Mouse (Mus musculus) layer of hippocampus, adult 9-11 months (tissue): Measurements from ENCODE around the gene Galm.
"Not testable (repeated sequence)": the region's sequence is repeated elsewhere in the genome, so short reads cannot be mapped to it uniquely, and the experiment has no call there.

Experiments used
- DNase-seq: peaks from one replicate; pipeline ENCODE4 v3.0.0; 2022

Gene Galm

DNA sequence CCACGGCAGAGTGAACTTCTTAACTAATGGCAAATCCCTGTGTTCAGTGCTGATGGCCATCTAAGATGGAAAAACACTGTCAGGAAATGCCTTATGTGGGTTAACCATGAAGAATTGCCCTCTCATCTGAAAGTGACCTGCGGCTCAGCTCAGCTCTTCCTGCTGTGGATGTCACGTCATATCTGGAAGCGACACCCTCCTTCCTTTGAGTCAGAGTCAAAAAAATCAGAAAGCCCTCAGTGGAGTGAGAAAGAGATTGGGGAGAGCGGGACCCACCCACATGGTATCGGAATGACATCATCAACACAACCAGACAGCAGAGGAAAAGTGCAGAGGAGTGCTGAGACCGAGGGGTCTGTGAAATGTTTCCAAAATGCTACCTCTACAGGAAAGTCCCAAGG lies 40.6 kb downstream of the Galm start:
- DNase-seq = peak; percentile 45

DNA sequence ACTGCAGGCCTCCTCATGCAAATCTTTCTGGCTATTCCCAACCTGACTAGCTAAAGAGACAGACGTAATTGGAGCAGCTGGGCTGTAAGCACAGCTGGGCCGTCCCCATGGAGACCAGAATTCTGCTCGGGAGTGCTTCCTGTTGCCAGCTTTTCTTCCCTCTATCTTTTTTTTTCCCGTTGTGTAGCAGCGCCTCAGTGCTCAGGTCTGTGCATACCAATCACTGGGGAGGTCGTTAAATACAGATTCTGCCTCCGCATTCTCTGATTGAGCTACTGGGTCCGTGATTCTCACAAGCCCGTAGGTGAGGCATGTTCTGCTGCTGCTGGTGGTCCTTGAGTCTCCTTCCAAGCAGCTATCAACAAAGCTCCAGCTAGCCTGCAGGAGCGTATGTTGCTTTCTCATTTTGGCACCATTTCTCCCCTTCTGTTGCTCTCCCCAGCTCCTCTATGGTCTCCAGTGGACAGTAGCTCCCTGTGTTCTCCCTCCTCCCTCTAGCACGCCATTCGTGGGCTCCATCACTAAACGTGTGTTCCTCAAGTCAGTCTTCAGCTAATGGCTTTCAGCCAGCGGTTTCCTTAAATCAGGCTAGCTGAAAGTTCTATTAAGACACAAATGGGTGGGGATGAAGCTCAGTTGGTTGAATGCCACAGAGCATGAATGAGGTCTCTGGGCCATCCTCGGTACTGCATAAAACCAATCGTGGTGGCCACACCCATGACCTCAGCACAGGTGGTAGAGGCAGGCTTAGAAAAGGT lies 41.3 kb downstream of the Galm start:
- peak; percentile 79 for DNase-seq

DNA sequence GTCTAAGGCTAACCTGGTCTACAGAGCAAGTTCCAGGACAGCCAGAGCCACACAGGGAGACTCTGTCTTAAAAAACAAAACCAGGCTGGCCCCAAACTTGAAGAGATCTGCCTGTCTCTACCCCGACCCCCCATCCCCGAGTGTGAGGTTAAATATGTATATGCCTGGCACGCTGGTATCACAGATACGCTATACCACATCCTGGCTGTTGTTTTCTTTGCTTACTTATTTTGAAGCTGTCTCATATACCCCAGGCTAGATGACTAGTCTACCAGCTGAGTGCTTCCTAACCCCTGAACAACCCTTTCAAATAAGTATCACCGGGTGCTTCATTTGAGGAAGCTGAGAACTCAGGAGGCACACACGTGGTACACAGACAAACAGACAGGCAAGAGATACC lies 42.5 kb downstream of the Galm start:
- no peak for DNase-seq

DNA sequence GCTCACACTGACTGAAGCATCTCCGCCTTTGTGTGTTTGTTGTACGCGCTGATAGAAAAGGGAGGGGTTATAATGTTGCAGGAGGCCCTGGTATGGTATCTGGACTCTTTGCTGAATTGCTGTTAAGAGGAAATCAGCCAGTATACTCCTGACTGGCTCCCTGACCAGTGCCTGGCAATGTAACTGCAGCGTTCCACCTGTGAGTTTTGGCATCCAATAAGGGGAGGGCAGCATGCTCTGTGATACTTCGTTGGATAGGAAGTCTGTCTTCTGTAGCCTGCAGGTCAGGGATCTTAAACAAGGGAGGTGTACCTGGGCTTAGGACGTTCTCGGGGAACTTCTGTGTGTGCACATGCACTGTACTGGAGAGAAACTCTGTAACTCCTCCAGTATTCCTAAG lies 43.7 kb downstream of the Galm start:
- no peak for DNase-seq

DNA sequence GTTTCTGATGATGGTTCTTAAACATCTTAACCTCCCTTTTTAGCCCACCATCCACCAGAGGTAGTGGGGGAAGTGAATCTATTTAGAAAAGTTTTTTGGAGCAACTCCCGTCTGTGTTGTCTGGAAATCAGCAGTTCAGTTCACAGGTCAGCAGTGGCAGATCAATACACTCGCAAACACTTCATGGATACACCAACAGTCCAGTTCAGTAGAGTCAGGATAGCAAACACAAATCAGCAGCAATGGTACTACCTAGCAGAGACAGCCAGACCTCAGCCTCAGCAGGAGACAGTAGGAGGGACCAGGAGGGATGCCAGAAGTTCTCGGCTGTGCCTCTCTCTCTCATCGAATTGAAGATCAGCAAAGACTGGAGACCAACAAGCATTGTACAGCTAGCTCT lies 44.7 kb downstream of the Galm start:
- no peak for DNase-seq

DNA sequence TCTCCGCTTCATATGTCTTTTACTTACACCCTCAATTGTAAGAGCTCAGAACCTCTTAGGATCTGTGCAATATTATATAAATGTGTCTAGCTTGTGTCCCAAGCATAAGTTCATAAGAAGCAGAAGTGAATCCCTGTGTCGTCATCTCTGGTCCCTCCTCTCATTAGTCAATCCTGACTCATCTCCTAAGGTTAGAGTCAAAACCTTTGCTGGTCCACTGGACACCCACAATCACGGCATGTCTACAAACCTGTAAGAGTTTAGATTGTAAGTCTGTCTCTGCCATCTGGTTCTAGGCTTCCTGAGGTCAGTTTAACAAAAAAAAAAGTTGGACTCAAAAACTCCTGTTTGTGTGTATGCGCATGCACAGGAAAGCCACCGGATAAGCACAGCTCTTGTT lies 45.5 kb downstream of the Galm start:
- no peak for DNase-seq

DNA sequence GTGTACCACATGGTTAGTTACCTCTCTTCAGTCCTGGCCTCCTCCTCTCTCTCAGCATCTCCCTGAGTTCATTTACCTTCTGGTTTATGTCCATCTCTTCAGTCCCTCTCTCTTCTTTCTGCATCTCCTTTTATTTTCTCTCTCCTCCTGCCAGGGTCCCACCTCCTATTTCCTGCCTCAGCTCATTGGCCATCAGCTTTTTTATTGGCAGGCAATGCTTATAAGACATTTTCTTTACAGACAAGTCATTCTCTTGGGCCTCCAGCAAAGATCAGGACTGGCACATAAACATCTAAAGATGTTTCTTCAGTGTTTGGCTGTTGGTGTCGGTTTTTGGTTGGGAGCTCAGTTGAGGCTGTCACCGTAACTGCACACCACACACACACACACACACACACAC lies 46.4 kb downstream of the Galm start:
- DNase-seq = no peak

DNA sequence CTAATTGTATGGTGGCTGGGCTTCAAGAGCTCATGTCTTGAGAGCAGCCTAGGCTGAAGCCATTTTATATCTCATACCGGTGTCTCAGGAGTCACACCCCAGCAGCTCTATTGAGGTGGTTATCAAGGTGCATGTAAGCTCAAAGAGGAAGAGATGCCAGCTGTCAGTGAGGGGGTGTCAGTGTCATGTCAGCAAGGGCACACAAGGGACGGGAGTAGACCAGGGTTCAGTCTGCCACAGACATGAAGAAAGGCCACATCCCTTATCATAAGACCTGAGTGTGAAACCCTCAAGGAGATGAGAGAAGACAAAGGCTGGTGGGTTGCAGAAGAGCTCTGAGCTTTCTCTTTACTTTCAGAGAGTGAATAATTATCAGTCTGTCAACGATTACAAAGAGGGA lies 46.9 kb downstream of the Galm start:
- no peak for DNase-seq

DNA sequence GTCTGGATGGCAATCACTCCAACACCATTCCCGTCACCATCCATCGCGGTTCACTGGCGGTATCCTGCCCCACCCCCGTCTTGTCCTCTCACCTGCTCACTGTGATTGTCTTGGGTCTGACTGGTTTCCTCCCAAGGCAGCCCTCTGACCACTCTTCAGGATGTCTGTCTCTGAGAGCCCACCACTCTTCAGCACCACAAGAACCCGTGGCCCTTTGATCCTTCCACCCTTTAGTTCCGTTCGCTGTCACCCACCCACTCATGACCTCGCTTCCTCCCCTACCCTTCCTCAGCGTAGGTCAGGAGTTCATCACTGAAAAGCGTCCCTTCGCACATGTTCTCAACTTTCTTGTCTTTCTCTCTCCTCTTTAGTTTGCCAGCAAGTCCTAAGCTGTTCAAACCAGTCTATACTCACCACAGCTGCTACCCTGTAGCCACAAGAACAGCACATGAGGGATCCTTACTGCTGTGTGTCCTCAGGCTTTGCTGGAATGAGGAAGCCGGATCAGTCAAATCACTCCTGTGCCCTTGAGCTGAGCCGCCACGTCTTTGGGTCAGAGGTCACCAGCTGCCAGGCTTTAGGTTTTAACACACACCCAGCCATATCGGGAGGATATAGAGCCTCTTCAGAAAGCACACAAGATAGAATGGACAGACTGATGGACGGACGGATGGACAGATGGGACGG lies 47.6 kb downstream of the Galm start:
- no peak for DNase-seq

DNA sequence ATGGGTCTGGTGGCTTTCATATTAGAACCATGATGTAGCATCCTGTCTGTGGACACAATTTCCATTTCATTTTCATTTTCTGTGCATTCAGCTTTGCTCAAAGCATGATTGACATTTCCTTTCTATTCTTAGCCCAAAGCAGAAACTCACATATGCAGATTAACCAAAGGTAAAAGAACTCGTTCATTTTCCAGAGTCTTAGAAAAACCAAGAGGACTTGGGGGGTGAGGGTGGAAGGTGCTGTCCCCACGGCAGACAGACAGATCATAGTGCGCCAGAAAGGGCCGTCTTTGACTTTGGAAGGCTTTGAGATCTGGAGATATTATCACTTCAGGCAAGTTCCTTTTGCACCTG lies 48.1 kb downstream of the Galm start:
- DNase-seq = no peak

DNA sequence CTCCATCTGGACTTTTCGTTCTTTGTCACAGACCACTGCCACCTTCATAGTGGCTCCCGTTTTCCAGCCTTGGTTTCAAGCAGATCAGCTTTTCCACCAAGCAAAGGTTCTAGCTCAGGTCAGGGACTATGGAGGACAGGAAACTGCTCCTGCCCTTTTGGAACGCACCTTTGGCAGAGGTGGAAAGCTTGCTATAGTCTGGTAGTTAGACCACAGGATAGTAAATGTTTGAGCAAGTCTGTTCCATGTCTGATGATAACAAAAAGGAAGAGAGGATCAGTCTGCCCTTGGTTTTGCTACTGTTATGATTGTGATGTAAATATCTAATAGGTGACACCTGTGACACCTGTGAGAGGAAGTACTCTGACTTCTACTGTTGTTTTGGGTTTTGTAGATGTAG lies 48.7 kb downstream of the Galm start:
- DNase-seq = no peak

DNA sequence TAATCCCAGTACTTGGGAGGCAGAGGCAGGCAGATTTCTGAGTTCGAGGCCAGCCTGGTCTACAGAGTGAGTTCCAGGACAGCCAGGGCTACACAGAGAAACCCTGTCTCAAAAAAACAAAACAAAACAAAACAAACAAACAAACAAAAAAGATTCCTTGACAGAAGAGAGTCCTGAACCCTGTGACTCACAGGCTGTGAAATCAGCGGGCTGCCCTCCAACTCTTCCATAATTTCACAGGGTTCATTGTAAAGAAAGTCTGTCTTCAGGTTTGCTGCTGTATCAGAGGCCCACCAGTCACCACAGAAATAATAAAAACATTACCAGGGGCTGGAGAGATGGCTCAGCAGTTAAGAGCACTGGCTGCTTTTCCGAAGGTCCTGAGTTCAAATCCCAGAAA lies 51.6 kb downstream of the Galm start:
- not testable (repeated sequence) for DNase-seq

DNA sequence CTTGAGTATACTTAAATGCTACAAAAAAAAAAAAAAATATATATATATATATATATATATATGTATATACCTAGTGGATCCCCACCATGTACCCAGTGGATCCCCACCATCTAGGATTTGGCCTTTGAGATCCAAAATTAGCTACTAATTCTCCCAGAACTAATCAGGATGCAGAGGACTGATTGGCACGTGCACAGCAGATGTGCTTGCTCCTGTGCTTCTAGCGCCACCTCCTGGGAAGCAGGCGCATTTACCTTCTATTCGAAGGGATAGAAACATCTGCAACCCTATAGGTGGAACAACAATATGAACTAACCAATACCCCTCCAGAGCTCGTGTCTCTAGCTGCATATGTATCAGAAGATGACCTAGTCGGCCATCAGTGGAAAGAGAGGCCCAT lies 52.7 kb downstream of the Galm start:
- peak; percentile 69 for DNase-seq

DNA sequence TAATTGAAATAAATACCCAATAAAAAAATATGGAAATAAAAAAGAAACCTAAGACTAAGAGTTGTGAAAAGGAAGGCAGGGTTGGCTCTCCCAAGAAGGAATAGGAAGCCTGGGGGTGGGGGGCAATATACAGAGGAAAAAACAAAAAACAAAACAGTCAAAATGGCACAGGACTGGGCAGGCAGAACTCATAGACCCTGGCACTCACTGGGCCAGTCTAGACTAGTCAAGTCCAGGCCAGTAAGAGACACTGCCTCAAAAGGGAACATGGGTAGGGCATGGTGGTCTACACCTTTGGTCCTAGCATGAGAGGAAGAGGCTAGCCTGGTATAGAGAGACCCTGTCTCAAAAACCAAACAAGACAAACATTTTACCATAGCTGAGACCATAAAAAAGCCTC lies 53.2 kb downstream of the Galm start:
- no peak for DNase-seq

DNA sequence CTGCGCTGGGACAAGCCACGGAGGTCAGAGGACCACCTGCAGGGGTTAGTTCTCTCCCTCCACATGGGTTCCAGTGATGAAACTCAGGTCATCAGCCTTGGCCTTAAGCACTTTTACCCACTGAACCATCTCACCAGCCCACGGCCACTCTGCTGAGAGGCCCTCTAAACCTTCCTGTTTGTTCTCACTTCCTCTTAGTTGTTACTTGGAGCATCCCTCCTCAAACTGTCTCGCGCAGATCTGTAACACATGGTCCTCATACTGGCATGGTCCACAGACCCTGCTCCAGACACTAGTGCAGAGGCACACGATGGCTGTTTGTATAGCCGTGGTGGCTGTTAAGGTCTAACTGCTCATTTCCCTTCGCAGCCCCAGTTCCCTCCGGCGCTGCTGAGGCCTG lies 56.3 kb downstream of the Galm start:
- no peak for DNase-seq

DNA sequence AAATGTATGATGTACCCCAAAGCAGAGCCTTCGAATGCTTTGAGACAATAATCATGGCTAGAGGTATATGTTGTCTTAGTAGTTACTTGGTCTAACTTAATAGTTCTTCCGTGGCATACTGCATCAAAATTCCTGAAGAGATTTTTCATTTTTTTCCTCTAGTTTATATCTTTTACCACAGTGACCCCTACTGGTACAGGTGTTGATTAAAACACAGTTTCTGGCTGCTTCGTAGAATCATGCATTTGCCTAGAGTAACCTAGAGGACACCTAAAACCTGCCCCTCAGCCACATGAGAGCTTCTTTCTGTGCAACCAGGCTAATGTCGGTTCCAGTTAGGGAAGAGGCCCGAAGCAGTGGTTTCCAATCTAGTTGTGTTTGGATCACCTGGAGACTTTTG lies 65.8 kb downstream of the Galm start:
- no peak for DNase-seq

DNA sequence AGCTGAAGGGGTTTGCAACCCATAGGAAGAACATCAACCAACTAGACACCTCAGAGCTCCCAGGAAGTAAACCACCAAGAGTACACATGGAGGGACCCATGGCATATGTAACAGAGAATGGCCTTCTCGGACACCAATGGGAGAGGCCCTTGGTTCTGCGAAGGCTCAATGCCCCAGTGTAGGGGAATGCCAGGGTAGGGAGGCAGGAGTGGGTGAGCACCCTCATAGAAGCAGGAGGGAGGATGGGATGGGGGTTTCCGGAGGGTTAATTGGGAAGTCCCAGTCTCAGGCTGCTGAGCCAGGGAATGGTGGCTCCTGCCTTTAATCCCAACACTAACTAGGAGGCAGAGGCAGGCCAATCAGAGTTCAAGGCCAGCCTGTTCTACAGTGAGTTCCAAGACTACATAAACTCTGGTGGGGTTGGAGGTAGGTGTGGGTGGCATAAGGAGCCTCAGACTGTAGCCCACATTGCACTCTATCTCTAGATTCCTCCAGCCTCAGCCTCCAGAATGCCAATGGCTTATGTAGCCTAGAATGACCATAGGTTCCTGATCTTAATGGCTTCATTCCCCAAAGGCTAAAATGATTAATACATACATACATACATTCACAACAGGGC lies 72.0 kb downstream of the Galm start:
- DNase-seq = no peak

DNA sequence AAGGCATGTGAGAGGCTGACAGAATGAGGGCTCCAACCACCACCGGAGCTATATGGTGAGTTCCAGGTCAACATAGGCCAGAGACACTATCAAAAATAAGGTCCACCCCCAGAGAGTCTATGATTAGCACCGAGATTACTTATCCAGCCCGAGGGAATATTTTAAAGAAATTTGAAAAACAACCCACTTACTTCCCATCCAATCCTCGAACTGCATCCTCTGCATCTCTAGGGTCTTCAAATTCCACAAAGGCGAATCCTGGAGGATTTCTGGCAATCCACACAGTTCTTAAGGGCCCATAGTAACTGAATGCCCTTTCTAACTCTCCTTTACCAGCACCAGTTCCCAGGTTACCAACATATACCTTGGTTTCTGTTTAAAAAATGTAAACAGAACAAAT lies 78.4 kb downstream of the Galm start:
- no peak for DNase-seq

DNA sequence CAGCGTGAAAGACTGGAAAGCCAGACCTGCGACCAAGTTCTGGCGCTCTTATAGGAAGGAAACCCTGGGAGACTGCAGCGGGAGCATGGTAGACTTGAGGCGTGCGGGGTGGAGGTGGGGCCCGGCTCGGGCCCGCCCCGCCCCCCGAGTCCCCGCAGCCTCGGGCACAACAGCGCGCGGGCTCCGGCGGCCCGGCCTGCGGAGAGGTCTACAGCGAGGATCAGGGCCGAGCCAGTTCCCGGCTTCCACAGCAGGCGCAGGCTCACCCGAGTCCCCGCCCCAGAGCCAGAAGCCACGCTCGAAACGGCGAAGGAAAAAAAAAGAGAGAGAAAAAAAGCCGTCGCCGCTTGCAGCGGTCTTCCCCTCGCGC lies 79.0 kb downstream of the Galm start:
- DNase-seq = no peak

DNA sequence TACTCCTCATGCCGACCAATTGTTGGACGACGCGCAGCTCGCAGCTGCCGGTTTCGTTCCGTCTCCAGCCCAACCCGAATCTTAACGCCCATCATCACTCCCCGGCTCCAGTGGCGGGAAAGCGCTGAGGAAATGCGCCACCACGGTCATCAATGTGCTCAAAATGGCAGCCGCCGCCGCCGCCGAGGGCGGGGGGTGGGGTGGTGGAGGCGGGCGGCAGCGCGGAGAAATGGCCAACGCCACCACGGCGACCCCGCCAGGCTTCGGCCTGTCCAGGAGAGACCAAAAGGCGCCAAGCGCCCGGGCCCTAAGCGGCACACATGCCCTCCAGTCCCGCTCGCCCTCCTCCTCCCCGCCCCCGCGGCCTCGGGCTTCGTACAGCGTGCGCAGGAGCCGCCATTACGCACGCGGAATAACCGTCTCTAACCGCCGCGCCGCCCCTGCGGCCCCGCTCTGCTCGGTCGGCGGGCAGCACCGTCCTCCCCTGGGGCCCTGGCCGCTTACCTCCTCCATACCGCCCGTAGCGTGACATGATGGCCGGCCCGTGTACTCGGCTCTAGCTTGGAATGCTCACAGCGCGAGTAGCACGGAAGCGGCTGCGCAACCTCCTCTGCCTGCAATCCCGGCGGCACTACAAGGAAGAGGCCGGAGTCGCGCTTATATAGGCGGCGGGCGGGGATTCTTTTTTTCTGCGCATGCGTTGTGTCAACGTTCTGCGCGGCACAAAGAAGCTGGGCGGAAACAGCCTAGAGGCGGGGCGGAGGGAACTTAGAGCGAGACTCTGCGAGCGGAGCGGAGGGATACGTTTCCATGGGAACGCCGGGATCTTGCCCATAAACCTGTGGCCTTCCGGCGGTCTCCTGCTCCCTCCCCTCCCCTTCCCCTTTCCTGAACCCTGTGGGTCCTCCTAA lies 79.7 kb downstream of the Galm start, which contains the start of the genes Srsf7 and Ttc39d:
Gene Srsf7, minus strand, starts transcription at position 637 of the 911 bp plus-strand sequence.
Gene Ttc39d, plus strand, starts transcription at position 790 of the 911 bp plus-strand sequence.
- DNase-seq = peak; percentile 97

DNA sequence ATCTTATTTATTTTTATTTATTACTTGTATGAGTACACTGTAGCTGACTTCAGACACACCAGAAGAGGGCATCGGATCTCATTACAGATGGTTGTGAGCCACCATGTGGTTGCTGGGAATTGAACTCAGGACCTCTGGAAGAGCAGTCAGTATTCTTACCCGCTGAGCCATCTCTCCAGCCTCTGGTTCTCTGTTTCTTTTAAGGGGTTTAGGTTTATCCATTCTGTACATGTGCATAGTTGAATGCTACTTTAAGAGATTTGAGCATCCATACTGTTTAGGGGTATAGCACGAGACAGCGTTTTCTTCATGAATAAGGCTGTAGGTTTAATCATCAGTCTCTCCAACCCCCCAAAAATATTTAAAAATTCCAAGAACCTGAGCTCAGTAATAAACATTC lies 86.7 kb downstream of the Galm start:
- not testable (repeated sequence) for DNase-seq

DNA sequence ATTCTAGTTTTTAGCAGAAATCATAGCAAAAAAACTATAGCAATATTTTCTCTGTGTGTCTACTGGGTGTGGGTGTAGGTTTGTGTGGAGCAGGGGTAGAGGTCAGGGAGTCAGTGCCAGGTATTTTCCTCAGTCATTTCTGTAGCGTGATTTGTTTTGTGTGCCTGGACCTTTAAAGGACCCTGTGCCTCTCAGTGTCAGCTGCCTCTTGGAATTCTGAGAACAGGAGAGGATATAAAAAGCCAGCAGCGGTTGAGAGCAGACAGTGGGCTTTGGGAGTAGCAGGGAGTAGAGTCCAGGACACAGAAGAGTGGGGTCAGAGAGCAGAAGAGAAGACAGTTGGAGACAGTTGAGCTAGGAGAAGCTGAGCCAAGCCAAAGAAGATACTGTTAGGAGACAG lies 92.9 kb downstream of the Galm start:
- no peak for DNase-seq

DNA sequence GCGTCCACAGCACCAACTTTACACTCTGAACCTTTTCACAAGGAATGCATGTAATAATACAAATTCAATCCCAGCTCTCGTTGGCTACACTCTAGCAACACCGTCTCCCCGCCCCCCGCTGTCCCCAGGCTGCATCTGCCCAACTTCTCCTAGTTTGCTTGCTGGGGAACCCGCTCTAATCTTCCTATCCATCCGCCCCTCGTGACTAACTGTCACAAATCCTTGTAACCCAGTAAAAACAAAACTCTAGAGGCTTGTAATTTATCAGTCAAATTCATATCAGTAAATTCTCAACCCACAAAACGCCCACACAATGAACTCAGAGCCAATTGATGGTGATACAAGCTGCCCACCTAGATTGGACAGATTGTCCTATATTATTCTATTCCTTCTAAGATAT lies 93.9 kb downstream of the Galm start:
- DNase-seq = no peak
